Mouse (Mus musculus) heart, postnatal 4 days (tissue): ENCODE data around the gene Slc25a34. TPM values are rescaled to one million over a fixed set of nuclear protein-coding genes. Genes with fewer than 3 reads are reported as not detected.

Experiments used
- DNase-seq: peaks from one replicate; pipeline ENCODE4 v3.0.0; 2021
- total RNA-seq, 2 experiments: library from RNA; stranded (reverse); gene quantifications; 2 replicates each; pipeline ENCODE4 v1.2.3; 2021

Gene Slc25a34
- total RNA-seq, 2 experiments from 2014 or later = 32.5 to 33.6 TPM

- no peak for DNase-seq
Observed at GRCm38 (mm10) chr4:141617863-141618564, 5.6 kb downstream of the Slc25a34 start.

GRCm38 (mm10) chr4:141617299-141617698 lies 6.3 kb downstream of the Slc25a34 start:
- DNase-seq = peak; percentile 90

- no peak for DNase-seq
Observed at GRCm38 (mm10) chr4:141616811-141617210, 6.8 kb downstream of the Slc25a34 start.

GRCm38 (mm10) chr4:141614946-141615345 lies 8.7 kb downstream of the Slc25a34 start:
- DNase-seq = no peak

GRCm38 (mm10) chr4:141609538-141609937 lies 14.1 kb downstream of the Slc25a34 start:
- peak; percentile 70 for DNase-seq

- peak; percentile 5 for DNase-seq
Observed at GRCm38 (mm10) chr4:141605861-141606260, 17.8 kb downstream of the Slc25a34 start, which contains the start of gene Fblim1. TSS of gene Fblim1 (minus strand) at chr4:141606096.

GRCm38 (mm10) chr4:141605421-141605820 lies 18.2 kb downstream of the Slc25a34 start:
- no peak for DNase-seq

GRCm38 (mm10) chr4:141604493-141604892 lies 19.1 kb downstream of the Slc25a34 start:
- DNase-seq = peak; percentile 77

- no peak for DNase-seq
Observed at GRCm38 (mm10) chr4:141603921-141604320, 19.7 kb downstream of the Slc25a34 start.

GRCm38 (mm10) chr4:141602523-141603223 lies 20.9 kb downstream of the Slc25a34 start:
- DNase-seq = peak; percentile 46

GRCm38 (mm10) chr4:141601148-141601862 lies 22.3 kb downstream of the Slc25a34 start:
- DNase-seq = no peak

GRCm38 (mm10) chr4:141600364-141600763 lies 23.3 kb downstream of the Slc25a34 start:
- no peak for DNase-seq

- peak; percentile 68 for DNase-seq
Observed at GRCm38 (mm10) chr4:141599251-141600141, 24.1 kb downstream of the Slc25a34 start.

- no peak for DNase-seq
Observed at GRCm38 (mm10) chr4:141598894-141599250, 24.7 kb downstream of the Slc25a34 start.

GRCm38 (mm10) chr4:141598199-141598893 lies 25.3 kb downstream of the Slc25a34 start:
- peak; percentile 75 for DNase-seq

GRCm38 (mm10) chr4:141596700-141597328 lies 26.8 kb downstream of the Slc25a34 start:
- DNase-seq = no peak

GRCm38 (mm10) chr4:141595605-141596268 lies 27.9 kb downstream of the Slc25a34 start:
- DNase-seq = no peak

GRCm38 (mm10) chr4:141595138-141595537 lies 28.5 kb downstream of the Slc25a34 start:
- no peak for DNase-seq

GRCm38 (mm10) chr4:141591547-141591946 lies 32.1 kb downstream of the Slc25a34 start:
- DNase-seq = peak; percentile 62

GRCm38 (mm10) chr4:141583919-141584318 lies 39.7 kb downstream of the Slc25a34 start:
- DNase-seq = no peak
